Mouse (Mus musculus): ENCODE data around the gene Trappc1.

DNA sequence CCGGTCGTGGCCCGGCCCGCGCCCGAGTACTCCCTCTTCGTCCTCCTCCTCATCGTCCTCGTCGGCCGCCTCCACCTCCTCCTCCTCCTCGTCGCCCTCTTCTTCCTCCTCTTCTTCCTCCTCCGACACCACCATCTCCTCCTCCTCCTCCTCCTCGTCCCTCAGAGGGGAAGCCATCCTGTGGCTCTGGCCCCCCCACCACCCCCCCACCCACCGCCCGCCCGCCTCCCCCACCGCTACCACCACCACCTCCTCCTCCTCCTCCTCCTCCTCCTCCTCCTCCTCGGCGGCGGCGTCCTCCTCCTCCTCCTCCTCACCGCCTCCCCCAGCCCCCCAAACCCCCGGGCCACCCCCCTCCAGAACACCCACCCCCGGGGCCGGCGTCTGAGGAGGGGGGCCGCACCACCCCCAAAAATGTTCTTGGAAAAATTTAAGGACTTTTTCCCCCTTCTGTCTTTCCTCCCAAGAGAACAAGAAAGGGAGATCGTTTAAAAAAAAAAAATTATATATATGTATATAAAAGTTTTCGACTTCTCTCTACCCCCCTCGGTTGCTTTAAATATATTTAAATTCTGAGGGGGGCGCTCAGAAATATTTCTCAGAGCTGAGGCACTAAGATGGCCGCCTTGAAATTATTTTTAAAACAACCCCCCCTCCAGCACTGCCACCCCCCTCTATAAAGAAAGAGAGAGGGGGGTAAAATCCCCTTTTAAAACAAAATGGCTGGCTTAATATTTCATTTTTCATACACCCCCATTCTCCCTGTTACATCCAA, 45.6 kb downstream of the Trappc1 start, which contains the start of gene Chd3:
- TF ChIP-seq CTCF (conservative IDR thresholded peaks at IDR 0.05; ENCODE audit: insufficient read depth, insufficient read length, low read depth, low read length) (no peak), POLR2A (IDR thresholded peaks at IDR 0.05; ENCODE audit: low read depth, low read length) (no peak)

Data from kidney, adult 2 months (tissue).